Mouse (Mus musculus) hindbrain, embryonic 13.5 days (tissue): ENCODE results near the gene Serinc1. TPM values are rescaled to one million over a fixed set of nuclear protein-coding genes. Genes with fewer than 3 reads are reported as not detected.
A peak's percentile ranks its signal among the peaks of the same experiment; 100 is the strongest.
"Not testable (repeated sequence)": the region's sequence is repeated elsewhere in the genome, so short reads cannot be mapped to it uniquely, and the experiment has no call there.

Source experiments
- ATAC-seq: fragments of 200-750 bp; cut with Nextera tagmentation; 2 replicates; pipeline ENCODE4 v1.8.0; 2017; ENCODE audit warnings: moderate TSS enrichment; ENCODE audit not compliant: low FRiP score
- H3K27ac ChIP-seq: fragments of 300-500 bp; sonication (generic); 2 replicates; pipeline ENCODE4 v1.5.1; 2015; ENCODE audit warnings: inconsistent platforms, mild to moderate bottlenecking, moderate library complexity
- H3K27me3 ChIP-seq: fragments of 300-500 bp; sonication (generic); 2 replicates; pipeline ENCODE4 v1.6.1; 2015; ENCODE audit warnings: mild to moderate bottlenecking, inconsistent platforms
- H3K36me3 ChIP-seq: fragments of 300-500 bp; sonication (generic); 2 replicates; pipeline ENCODE4 v1.6.1; 2015; ENCODE audit warnings: mild to moderate bottlenecking, inconsistent platforms
- H3K4me1 ChIP-seq: fragments of 300-500 bp; sonication (generic); replicated peaks from 2 replicates; pipeline ENCODE4 v1.6.1; 2015; ENCODE audit warnings: inconsistent platforms
- H3K4me2 ChIP-seq: fragments of 300-500 bp; sonication (generic); 2 replicates; pipeline ENCODE4 v1.6.1; 2015; ENCODE audit warnings: inconsistent platforms, mild to moderate bottlenecking, moderate library complexity
- H3K4me3 ChIP-seq: fragments of 300-500 bp; sonication (generic); 2 replicates; pipeline ENCODE4 v1.5.1; 2015; ENCODE audit warnings: mild to moderate bottlenecking, inconsistent platforms
- H3K9ac ChIP-seq: fragments of 300-500 bp; sonication (generic); 2 replicates; pipeline ENCODE4 v1.6.1; 2015; ENCODE audit warnings: mild to moderate bottlenecking, inconsistent platforms
- H3K9me3 ChIP-seq: fragments of 300-500 bp; sonication (generic); 2 replicates; pipeline ENCODE4 v1.6.1; 2016; ENCODE audit warnings: inconsistent platforms
- WGBS: fragments of 180-500 bp; shearing (Covaris S2); methylation state at CpG from one replicate; pipeline ENCODE4 v1.1.7; 2015; 5-methylcytosine and 5-hydroxymethylcytosine counted together
- polyA plus RNA-seq: library from polyadenylated mRNA; unstranded; fragments of >200 nt; fragmentation: Nextera tagmentation; extraction: Ambion mirVana; gene quantifications from 2 replicates; pipeline ENCODE4 v1.2.1, GENCODE M21; 2015

Gene Serinc1
- 384 and 389 TPM in 2 replicates for polyA plus RNA-seq

DNA sequence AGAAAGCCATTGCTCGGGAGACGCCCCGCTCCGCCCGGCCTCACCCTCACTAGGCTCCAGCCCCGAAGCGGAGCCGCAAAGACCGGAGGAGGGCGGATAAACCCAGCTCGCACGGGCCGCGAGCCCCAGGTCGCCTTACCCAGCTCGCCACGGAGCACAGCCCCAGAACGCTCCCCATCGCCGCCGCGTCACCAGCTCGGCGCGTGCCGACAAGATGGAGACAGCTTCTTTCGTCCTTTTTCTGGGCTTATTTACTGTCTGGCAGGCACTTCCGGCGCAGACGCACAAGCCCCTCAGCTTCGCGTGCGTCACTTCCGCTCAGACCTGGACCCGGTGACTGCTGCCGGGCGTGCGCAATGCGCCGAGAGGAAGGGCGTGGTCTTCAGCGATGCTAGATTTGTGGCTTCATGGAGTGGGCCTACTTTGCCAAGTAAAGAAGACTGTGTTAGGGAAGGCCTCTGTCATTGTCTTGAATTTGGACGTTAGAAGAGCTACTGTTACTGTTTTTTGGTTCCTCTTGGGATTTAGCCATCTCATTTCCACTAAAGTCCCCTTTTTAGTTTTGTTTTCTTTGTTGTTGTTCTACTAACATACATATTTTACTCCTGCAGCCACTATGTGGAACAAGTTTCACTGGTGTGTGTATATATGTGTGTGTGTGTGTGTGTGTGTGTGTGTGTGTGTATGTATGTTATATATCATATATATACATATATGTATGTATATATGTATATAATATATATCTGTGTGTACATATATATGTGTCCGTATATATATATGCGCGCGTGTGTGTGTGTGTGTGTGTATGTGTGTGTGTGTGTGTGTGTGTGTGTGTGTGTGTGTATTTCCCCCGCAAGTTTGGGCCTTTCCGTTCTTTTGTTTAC is at the start of gene Serinc1:
Gene Serinc1 (minus strand): TSS at position 313 of the 884 bp plus-strand sequence.
- H3K4me1 ChIP-seq: peaks cover 34% of the 10 kb centered on the region
- H3K36me3 ChIP-seq: no peaks in the 10 kb centered on the region
- WGBS: 19% methylated on average over 32 of the region's 49 CpGs
- no peaks in the 10 kb centered on the region for H3K27me3 ChIP-seq
- ATAC-seq: peak; percentile 99
- H3K9me3 ChIP-seq: no peaks in the 10 kb centered on the region
- H3K9ac ChIP-seq: peak within 1 kb of the TSS; percentile 96
- H3K4me3 ChIP-seq: peak within 1 kb of the TSS; percentile 92
- H3K4me2 ChIP-seq: peak within 1 kb of the TSS; percentile 82
- H3K27ac ChIP-seq: peak within 1 kb of the TSS; percentile 98

DNA sequence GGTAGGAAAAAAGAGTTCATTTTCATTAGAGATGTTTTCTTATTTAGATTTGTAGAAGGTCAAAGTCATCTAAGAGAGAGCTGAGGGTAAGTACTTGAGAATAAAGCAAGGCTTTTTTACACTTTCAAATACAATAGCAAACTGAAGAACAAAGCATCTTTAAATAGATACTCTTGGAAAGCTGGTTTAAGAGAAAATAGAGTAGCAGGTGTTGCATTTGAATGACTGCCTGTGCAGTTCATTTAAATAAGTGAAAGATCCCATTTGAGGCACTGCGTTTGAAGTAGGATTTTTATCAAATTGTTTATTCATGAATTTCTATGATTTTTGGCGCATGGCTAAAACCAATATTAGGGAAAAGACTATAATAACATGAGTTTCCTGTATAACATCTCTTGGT is 44.4 kb upstream of the Serinc1 start:
- 59% methylated on average over 2 of the region's 2 CpGs for WGBS
- H3K4me1 ChIP-seq: no peaks in the 10 kb centered on the region
- no peak overlapping the region for H3K9ac ChIP-seq
- no peak overlapping the region for H3K27ac ChIP-seq
- no peaks in the 10 kb centered on the region for H3K27me3 ChIP-seq
- no peak overlapping the region for H3K4me3 ChIP-seq
- H3K36me3 ChIP-seq: no peaks in the 10 kb centered on the region
- no peaks in the 10 kb centered on the region for H3K9me3 ChIP-seq
- no peak overlapping the region for H3K4me2 ChIP-seq
- no peak for ATAC-seq

DNA sequence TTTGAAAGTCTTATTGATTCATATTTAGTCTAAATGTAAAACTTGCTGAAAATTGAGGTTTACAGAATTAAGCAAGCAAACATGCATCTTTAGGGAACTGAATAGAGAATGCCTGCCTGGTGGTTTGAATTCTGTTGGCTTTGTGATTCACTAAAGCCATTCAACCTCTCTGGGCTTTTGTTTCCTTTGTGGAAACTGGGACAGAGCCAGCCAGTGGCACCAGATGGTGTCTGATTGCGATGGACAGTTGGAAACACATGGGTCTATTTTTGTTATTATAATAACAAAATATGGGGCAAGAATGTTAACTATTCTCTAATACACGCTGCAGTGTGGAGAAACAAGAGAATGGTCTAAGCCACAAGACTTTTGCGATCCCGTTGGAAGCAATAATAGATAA is 39.8 kb upstream of the Serinc1 start:
- no peak overlapping the region for H3K27ac ChIP-seq
- WGBS: 8% methylated on average over 4 of the region's 4 CpGs
- no peak overlapping the region for H3K4me3 ChIP-seq
- H3K36me3 ChIP-seq: no peaks in the 10 kb centered on the region
- no peaks in the 10 kb centered on the region for H3K4me1 ChIP-seq
- no peak for ATAC-seq
- H3K4me2 ChIP-seq: no peak overlapping the region
- H3K9me3 ChIP-seq: no peaks in the 10 kb centered on the region
- H3K27me3 ChIP-seq: no peaks in the 10 kb centered on the region
- H3K9ac ChIP-seq: no peak overlapping the region

DNA sequence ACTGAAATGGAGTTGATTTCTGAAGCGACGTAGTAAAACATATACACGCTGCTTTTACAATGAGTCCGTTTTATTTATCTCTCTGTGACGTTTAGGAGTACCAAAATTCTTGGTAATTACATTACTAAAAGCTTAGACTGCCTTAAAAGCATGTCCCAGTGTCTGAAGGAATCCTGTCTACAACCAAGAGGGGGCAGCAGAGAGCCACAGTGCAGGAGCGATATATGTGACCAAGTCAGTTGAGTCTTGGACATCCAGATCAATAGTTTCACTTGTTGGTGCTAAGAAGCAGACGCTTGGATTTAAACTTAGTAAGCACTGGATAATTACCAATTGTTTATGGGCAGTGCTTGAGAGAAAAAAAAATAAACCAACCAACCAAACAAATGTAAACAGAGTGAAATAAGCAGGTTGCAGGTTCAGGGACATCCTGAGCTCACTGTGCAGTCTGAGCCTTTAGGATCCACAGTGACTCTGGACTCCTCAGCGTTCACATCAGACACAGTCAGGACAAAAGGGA is 38.9 kb upstream of the Serinc1 start:
- H3K9ac ChIP-seq: no peak overlapping the region
- no peaks in the 10 kb centered on the region for H3K36me3 ChIP-seq
- 40% methylated on average over 8 of the region's 8 CpGs for WGBS
- no peak for ATAC-seq
- no peak overlapping the region for H3K4me3 ChIP-seq
- H3K9me3 ChIP-seq: no peaks in the 10 kb centered on the region
- H3K27me3 ChIP-seq: no peaks in the 10 kb centered on the region
- no peak overlapping the region for H3K27ac ChIP-seq
- H3K4me1 ChIP-seq: no peaks in the 10 kb centered on the region
- H3K4me2 ChIP-seq: no peak overlapping the region

DNA sequence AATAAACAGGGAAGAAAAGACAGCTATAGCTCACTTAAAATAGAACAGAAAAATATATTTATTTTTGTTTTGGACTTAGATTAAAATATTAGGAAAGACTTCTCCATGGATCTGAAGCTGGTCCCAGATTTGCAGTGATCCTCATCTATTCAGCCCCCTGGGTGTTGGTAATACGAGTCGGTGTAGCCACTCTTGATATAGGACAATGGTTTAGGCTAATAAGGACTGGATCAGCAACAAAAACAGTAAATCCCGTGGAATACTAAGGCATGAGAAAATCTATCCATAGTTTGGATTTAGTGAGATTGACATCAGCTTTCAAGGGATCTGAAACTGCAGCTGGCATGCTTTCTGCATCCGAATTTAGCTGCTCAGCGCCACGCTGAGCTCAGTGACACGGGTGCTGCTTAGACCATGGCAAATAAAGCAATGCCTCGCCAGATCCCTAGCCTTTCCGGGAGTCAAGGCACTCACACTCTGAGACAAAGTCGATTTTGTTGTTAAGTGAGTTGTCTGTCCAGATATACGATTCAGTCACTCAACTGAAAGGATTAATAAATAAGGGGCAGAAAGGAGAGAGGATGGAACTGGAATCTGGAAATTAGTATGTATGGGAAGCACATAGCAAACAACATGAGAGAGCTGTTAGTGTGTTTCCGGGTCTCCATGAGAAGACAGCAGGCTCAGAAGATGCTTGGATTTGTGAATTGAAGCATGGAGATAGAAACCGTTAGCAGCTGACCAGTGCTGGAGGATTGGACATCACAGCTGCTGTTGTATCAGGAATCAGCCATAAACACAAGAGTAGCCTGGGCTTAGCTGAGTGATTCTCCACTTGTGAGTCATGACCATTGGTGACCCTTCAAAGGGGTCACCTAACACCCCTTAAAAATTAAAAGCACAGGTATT is 36.9 kb upstream of the Serinc1 start:
- H3K36me3 ChIP-seq: no peaks in the 10 kb centered on the region
- no peaks in the 10 kb centered on the region for H3K27me3 ChIP-seq
- H3K4me3 ChIP-seq: no peak overlapping the region
- no peaks in the 10 kb centered on the region for H3K9me3 ChIP-seq
- no peak overlapping the region for H3K27ac ChIP-seq
- WGBS: 56% methylated on average over 13 of the region's 13 CpGs
- peak; percentile 67; the same call in 1 of the 2 replicates for ATAC-seq
- H3K4me1 ChIP-seq: no peaks in the 10 kb centered on the region
- H3K4me2 ChIP-seq: 0 out of 2 replicates have a peak overlapping the region, but pooled peaks have one; percentile 17
- H3K9ac ChIP-seq: no peak overlapping the region

DNA sequence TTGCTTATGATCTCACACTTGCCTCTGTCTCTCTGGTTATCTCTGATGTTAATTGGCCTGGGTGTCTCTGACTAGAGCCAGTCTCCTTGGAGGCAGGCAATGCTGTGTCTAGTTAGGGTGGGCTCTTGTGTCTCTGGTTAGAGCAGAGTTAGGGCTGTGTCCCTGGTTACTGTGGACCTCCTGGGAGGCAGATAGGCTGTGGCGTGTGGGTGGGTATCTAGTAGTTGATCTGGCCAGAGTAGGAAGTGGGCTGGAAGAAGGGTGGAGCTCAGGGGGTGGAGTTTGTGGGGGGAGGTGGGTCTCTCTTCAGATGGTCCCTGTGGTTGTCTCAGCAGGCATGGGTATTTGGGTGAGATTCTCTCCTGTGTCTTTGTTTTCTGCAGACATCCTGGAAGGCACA is 33.9 kb upstream of the Serinc1 start:
- ATAC-seq: no peak
- Histone ChIP-seq H3K27me3 (no peaks in the 10 kb centered on the region), H3K4me3 (no peak overlapping the region), H3K27ac (no peak overlapping the region), H3K9me3 (no peaks in the 10 kb centered on the region), H3K9ac (no peak overlapping the region), H3K4me2 (no peak overlapping the region), H3K36me3 (no peaks in the 10 kb centered on the region), H3K4me1 (no peaks in the 10 kb centered on the region)
- WGBS: 50% methylated on average over 1 of the region's 1 CpGs

DNA sequence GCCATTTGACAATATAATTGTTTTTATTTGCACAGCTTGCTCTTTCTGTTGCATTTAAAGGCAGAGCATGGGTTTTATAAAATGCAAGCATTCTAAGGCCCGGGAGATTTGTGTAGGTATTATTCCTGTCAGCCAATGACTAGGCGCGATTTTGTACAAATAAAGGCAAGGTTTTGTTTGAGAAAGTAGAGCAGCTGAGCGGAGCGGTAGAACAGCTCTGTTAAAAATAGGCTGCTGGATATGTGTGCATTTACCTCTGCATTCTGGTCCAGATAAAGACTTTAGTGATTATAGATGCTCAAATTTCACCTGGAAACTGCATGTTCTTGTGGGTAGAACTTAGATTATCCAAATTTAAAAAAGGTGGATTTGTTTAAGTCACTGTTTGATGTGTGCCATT is 25.3 kb upstream of the Serinc1 start:
- no peak overlapping the region for H3K9ac ChIP-seq
- H3K27ac ChIP-seq: no peak overlapping the region
- no peaks in the 10 kb centered on the region for H3K4me1 ChIP-seq
- no peaks in the 10 kb centered on the region for H3K36me3 ChIP-seq
- 81% methylated on average over 5 of the region's 5 CpGs for WGBS
- H3K4me3 ChIP-seq: no peak overlapping the region
- H3K4me2 ChIP-seq: no peak overlapping the region
- no peak for ATAC-seq
- H3K9me3 ChIP-seq: no peaks in the 10 kb centered on the region
- H3K27me3 ChIP-seq: no peaks in the 10 kb centered on the region

DNA sequence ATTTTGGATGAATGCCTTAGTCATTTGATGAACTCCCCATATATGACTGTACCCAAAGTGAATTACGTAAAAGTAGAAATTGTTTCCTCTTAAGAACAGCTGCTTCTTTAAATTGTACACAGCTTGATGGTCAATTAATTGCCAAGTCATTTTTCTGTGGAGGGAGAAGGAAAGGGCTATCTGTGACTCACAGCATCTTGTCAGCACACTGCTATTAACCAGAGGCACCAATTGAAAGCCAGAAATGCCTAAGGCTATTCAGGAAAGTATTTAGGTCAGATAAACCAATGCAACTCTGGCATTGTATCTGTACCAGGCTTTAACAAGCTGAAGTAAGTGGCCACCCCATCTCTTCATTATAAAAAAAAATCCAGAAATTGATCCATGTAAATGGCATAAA is 21.4 kb upstream of the Serinc1 start:
- no peak for ATAC-seq
- Histone ChIP-seq H3K27ac (no peak overlapping the region), H3K9ac (no peak overlapping the region), H3K4me3 (no peak overlapping the region), H3K27me3 (0 out of 2 replicates have a peak, but pooled peaks cover 2% of the 10 kb centered on the region), H3K4me2 (no peak overlapping the region), H3K9me3 (no peaks in the 10 kb centered on the region), H3K4me1 (no peaks in the 10 kb centered on the region), H3K36me3 (no peaks in the 10 kb centered on the region)
- WGBS: 84% methylated on average over 1 of the region's 1 CpGs

DNA sequence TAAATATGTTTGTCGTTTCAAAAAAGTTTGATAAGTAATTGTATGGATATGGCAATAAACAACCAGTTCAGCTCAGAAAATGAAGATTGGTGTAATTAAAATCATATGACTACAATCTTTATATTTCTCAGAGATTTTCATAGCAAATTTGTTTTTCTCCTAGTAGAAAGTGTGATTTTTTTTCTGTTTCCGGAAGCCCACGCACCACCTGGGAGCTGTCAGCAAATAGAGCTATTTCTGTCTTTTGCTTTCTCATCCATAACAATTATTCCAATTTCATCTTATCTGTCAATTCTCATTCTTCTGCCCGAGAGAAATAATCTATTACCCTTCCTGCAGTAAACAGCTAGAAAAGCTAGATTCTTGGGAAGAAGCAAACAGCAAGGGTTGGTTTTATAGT is 17.3 kb upstream of the Serinc1 start:
- no peak overlapping the region for H3K9ac ChIP-seq
- H3K4me2 ChIP-seq: no peak overlapping the region
- H3K4me3 ChIP-seq: no peak overlapping the region
- ATAC-seq: no peak
- H3K4me1 ChIP-seq: no peaks in the 10 kb centered on the region
- H3K27ac ChIP-seq: no peak overlapping the region
- H3K36me3 ChIP-seq: no peaks in the 10 kb centered on the region
- 83% methylated on average over 4 of the region's 4 CpGs for WGBS
- H3K9me3 ChIP-seq: no peaks in the 10 kb centered on the region
- 0 out of 2 replicates have a peak, but pooled peaks cover 2% of the 10 kb centered on the region for H3K27me3 ChIP-seq

DNA sequence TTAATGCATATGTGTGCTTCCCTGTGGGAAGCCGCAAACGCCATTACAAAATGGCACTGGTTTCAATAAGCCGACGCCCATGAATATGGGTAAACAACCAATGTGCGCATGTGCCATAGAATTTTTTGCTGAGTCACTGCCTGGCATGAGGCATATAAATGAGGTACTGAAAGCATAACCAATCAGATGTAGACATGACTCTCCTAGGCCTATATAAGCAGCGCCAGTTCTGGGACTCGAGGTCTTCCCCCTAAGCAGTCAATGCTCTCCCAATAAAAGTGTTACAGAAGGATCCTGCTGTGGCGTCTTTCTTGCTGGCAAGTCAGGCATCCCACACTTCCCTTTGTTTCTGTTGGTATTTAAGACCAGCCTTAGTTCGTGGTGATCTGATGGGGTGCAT is 11.6 kb upstream of the Serinc1 start:
- H3K27me3 ChIP-seq, ATAC-seq, H3K4me2 ChIP-seq, H3K27ac ChIP-seq, H3K9me3 ChIP-seq, H3K36me3 ChIP-seq, H3K9ac ChIP-seq, H3K4me1 ChIP-seq, H3K4me3 ChIP-seq: not testable (repeated sequence)
- 79% methylated on average over 9 of the region's 9 CpGs for WGBS

DNA sequence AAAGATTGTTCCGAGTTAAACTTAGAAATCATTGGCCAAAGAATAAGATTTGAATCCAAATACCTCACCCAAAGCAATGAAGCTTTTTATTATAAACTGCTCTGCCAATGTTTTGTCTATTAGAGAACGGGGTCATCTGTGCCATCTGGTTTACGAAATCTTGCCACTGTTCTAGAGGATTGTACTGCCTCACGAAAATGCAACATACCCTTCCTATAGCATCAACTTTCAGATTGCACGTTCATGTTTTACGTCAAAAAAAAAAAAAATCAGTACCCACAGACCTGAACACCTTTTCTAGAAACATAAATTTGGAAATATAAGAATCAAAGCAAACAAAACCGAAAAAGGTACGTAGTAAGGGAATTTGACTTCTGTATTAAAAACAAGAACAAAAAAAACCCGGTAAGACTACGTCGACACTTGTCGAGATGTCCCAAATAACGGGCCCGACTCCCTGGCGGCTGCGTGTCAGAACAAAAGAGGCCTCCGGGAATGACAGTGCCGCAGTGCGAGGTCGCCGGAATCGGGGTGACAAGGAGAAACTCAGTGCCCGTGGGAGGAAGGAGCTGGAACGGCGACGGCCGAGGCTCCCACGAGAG is 613 bp downstream of the Serinc1 start:
- peak overlapping the region; percentile 98 for H3K27ac ChIP-seq
- H3K4me1 ChIP-seq: peaks cover 41% of the 10 kb centered on the region
- H3K27me3 ChIP-seq: no peaks in the 10 kb centered on the region
- peak overlapping the region; percentile 92 for H3K4me3 ChIP-seq
- no peak for ATAC-seq
- H3K36me3 ChIP-seq: peaks cover 6% of the 10 kb centered on the region
- peak overlapping the region; percentile 96 for H3K9ac ChIP-seq
- H3K4me2 ChIP-seq: peak overlapping the region; percentile 82
- 4% methylated on average over 28 of the region's 28 CpGs for WGBS
- no peaks in the 10 kb centered on the region for H3K9me3 ChIP-seq

DNA sequence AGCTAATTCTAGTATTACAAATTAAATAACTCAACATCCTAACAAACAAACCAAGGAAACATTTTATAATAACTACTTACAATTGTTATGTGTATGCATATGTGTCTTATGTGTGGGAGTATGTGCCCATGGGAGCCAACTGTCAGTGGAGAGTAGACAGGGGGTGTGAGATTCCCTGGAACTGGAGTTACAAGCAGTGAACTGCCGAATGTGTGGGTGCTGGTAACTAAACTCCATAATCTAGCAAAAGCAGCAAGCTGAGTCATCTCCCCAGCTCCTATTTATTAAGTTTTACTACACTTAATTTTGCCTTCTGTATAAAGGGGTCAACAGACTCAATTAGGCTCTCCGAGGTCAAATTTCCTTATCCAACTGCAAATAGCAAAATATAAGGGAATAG is 1.3 kb downstream of the Serinc1 start:
- peak overlapping the region; percentile 96 for H3K9ac ChIP-seq
- H3K4me3 ChIP-seq: peak overlapping the region; percentile 92
- no peaks in the 10 kb centered on the region for H3K9me3 ChIP-seq
- WGBS: 65% methylated on average over 2 of the region's 2 CpGs
- peak overlapping the region; percentile 82 for H3K4me2 ChIP-seq
- H3K4me1 ChIP-seq: peaks cover 41% of the 10 kb centered on the region
- ATAC-seq: no peak
- H3K27ac ChIP-seq: no peak overlapping the region
- H3K27me3 ChIP-seq: no peaks in the 10 kb centered on the region
- peaks cover 12% of the 10 kb centered on the region for H3K36me3 ChIP-seq
